Mouse (Mus musculus): ENCODE results near the gene Tpp2. TPM values are rescaled to one million over a fixed set of nuclear protein-coding genes. Genes with fewer than 3 reads are reported as not detected.
"Not testable (repeated sequence)": the region's sequence is repeated elsewhere in the genome, so short reads cannot be mapped to it uniquely, and the experiment has no call there.

The Tpp2 gene
- polyA plus RNA-seq, 1 experiment = 116 TPM

DNA sequence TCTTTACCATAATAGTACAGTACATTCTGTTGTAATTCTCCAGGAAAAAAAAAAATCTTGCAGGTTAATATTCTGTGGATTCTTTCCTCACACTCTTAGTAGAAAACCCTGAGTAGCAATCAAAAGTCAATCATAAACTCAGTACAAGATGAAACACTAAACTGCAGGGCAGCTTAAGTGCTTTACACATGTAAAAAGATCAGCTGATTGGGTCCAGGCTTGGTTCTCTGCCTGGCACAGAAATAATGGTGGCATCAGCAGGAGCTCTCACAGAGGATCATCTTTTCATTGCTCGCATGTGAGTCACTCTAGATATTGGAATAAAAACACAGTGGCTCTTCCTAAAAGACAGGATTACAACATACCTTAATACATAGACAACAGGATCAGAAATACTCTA lies 94.2 kb downstream of the Tpp2 start:
- TF ChIP-seq POLR2A (IDR thresholded peaks at IDR 0.05; ENCODE audit: insufficient read depth, low read length) (no peak), EP300 (IDR thresholded peaks at IDR 0.05; ENCODE audit: insufficient read depth, low read depth, low read length) (no peak), CTCF (IDR thresholded peaks at IDR 0.05; ENCODE audit: low read depth, low read length) (no peak)
- no peak overlapping the region for H3K9ac ChIP-seq (ENCODE audit: low read depth, poor library complexity, severe bottlenecking)
- H3K4me3 ChIP-seq (ENCODE audit: low read depth, low read length) = no peak overlapping the region
- H3K27me3 ChIP-seq (ENCODE audit: control insufficient read depth, insufficient read depth, low read length, poor library complexity, severe bottlenecking) = no peaks in the 10 kb centered on the region
- no peak overlapping the region for H3K27ac ChIP-seq (ENCODE audit: insufficient read depth, low read length)
- no peaks in the 10 kb centered on the region for H3K9me3 ChIP-seq (replicated peaks; ENCODE audit: control insufficient read depth, insufficient read depth, low read length, poor library complexity, severe bottlenecking)
- no peaks in the 10 kb centered on the region for H3K4me1 ChIP-seq (ENCODE audit: control insufficient read depth, insufficient read depth, low read length)
- H3K36me3 ChIP-seq (ENCODE audit: control insufficient read depth, insufficient read depth, low read length, poor library complexity, severe bottlenecking) = no peaks in the 10 kb centered on the region

- no peaks in the 10 kb centered on the region for H3K27me3 ChIP-seq (ENCODE audit: control insufficient read depth, insufficient read depth, low read length, poor library complexity, severe bottlenecking)
- no peak overlapping the region for H3K27ac ChIP-seq (ENCODE audit: insufficient read depth, low read length)
- no peak for TF ChIP-seq POLR2A (IDR thresholded peaks at IDR 0.05; ENCODE audit: insufficient read depth, low read length)
- TF ChIP-seq EP300 (IDR thresholded peaks at IDR 0.05; ENCODE audit: insufficient read depth, low read depth, low read length) = no peak
- no peak for TF ChIP-seq CTCF (IDR thresholded peaks at IDR 0.05; ENCODE audit: low read depth, low read length)
- no peaks in the 10 kb centered on the region for H3K36me3 ChIP-seq (ENCODE audit: control insufficient read depth, insufficient read depth, low read length, poor library complexity, severe bottlenecking)
- no peak overlapping the region for H3K9ac ChIP-seq (ENCODE audit: low read depth, poor library complexity, severe bottlenecking)
- no peak overlapping the region for H3K4me3 ChIP-seq (ENCODE audit: low read depth, low read length)
- H3K9me3 ChIP-seq (replicated peaks; ENCODE audit: control insufficient read depth, insufficient read depth, low read length, poor library complexity, severe bottlenecking) = no peaks in the 10 kb centered on the region
- H3K4me1 ChIP-seq (ENCODE audit: control insufficient read depth, insufficient read depth, low read length) = no peaks in the 10 kb centered on the region
Observed at GRCm38 (mm10) chr1:44032213-44032612, 98.8 kb downstream of the Tpp2 start.

DNA sequence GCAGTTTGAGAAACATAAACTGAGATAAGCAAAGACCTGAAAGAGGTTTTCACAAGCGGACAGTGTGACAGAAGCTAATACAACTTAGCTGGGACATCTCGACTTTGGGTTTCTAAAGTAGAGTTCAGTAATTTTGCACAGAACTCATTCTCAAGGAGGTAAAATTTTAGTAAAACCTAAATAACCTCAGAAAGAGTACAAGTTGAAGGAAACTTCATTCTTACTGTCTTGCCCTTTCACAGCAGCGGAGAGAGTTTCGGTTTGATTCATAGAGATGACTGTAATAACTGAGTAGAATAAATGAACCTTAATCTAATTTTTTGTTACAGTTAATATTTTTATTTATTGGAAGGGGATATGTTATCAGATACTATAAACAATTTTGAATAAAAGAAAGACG lies 99.5 kb downstream of the Tpp2 start:
- Histone ChIP-seq H3K9ac (ENCODE audit: low read depth, poor library complexity, severe bottlenecking) (no peak overlapping the region), H3K27me3 (ENCODE audit: control insufficient read depth, insufficient read depth, low read length, poor library complexity, severe bottlenecking) (no peaks in the 10 kb centered on the region), H3K4me1 (ENCODE audit: control insufficient read depth, insufficient read depth, low read length) (no peaks in the 10 kb centered on the region), H3K9me3 (replicated peaks; ENCODE audit: control insufficient read depth, insufficient read depth, low read length, poor library complexity, severe bottlenecking) (no peaks in the 10 kb centered on the region), H3K27ac (ENCODE audit: insufficient read depth, low read length) (no peak overlapping the region), H3K4me3 (ENCODE audit: low read depth, low read length) (no peak overlapping the region), H3K36me3 (ENCODE audit: control insufficient read depth, insufficient read depth, low read length, poor library complexity, severe bottlenecking) (no peaks in the 10 kb centered on the region)
- TF ChIP-seq EP300 (IDR thresholded peaks at IDR 0.05; ENCODE audit: insufficient read depth, low read depth, low read length) (no peak), POLR2A (IDR thresholded peaks at IDR 0.05; ENCODE audit: insufficient read depth, low read length) (no peak), CTCF (IDR thresholded peaks at IDR 0.05; ENCODE audit: low read depth, low read length) (no peak)

- TF ChIP-seq EP300 (IDR thresholded peaks at IDR 0.05; ENCODE audit: insufficient read depth, low read depth, low read length) (no peak), CTCF (IDR thresholded peaks at IDR 0.05; ENCODE audit: low read depth, low read length) (peak; percentile 27)
- H3K9me3 ChIP-seq (replicated peaks; ENCODE audit: control insufficient read depth, insufficient read depth, low read length, poor library complexity, severe bottlenecking) = no peaks in the 10 kb centered on the region
- no peak overlapping the region for H3K27ac ChIP-seq (ENCODE audit: insufficient read depth, low read length)
- peak overlapping the region; percentile 28; the same call in 1 of the 2 replicates for H3K9ac ChIP-seq (ENCODE audit: low read depth, poor library complexity, severe bottlenecking)
- no peaks in the 10 kb centered on the region for H3K4me1 ChIP-seq (ENCODE audit: control insufficient read depth, insufficient read depth, low read length)
- no peaks in the 10 kb centered on the region for H3K27me3 ChIP-seq (ENCODE audit: control insufficient read depth, insufficient read depth, low read length, poor library complexity, severe bottlenecking)
- peak overlapping the region; percentile 59 for H3K4me3 ChIP-seq (ENCODE audit: low read depth, low read length)
- H3K36me3 ChIP-seq (ENCODE audit: control insufficient read depth, insufficient read depth, low read length, poor library complexity, severe bottlenecking) = no peaks in the 10 kb centered on the region
Observed at GRCm38 (mm10) chr1:44041797-44042554, 108.5 kb downstream of the Tpp2 start.

GRCm38 (mm10) chr1:44042555-44042915 lies 109.1 kb downstream of the Tpp2 start:
- Histone ChIP-seq H3K9me3 (replicated peaks; ENCODE audit: control insufficient read depth, insufficient read depth, low read length, poor library complexity, severe bottlenecking) (no peaks in the 10 kb centered on the region), H3K4me3 (ENCODE audit: low read depth, low read length) (peak overlapping the region; percentile 59; the same call in 1 of the 2 replicates), H3K9ac (ENCODE audit: low read depth, poor library complexity, severe bottlenecking) (peak overlapping the region; percentile 28; the same call in 1 of the 2 replicates), H3K27ac (ENCODE audit: insufficient read depth, low read length) (no peak overlapping the region), H3K4me1 (ENCODE audit: control insufficient read depth, insufficient read depth, low read length) (no peaks in the 10 kb centered on the region), H3K36me3 (ENCODE audit: control insufficient read depth, insufficient read depth, low read length, poor library complexity, severe bottlenecking) (no peaks in the 10 kb centered on the region), H3K27me3 (ENCODE audit: control insufficient read depth, insufficient read depth, low read length, poor library complexity, severe bottlenecking) (no peaks in the 10 kb centered on the region)
- no peak for TF ChIP-seq POLR2A (IDR thresholded peaks at IDR 0.05; ENCODE audit: insufficient read depth, low read length)
- TF ChIP-seq EP300 (IDR thresholded peaks at IDR 0.05; ENCODE audit: insufficient read depth, low read depth, low read length) = no peak
- no peak for TF ChIP-seq CTCF (IDR thresholded peaks at IDR 0.05; ENCODE audit: low read depth, low read length)

DNA sequence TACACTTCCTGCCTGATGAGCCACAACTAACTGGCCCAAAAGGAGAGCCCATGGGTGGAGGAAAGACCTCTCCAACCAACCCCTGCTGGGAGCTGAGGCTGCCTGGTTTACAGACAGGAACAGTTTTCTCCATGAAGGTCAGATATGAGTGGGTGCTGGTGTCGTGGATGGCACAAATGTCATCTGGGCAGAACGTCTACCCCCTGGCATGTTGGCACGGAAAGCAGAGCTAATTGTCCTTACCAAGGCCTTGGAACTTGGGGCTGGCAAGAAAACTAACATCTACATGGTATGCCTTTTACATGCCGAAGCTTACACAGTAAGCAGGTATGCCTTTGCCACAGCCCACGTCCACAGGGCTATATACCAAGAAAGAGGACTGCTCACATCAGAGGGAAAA lies 112.2 kb downstream of the Tpp2 start:
- not testable (repeated sequence) for H3K4me3 ChIP-seq (ENCODE audit: low read depth, low read length); H3K27ac ChIP-seq (ENCODE audit: insufficient read depth, low read length); H3K27me3 ChIP-seq (ENCODE audit: control insufficient read depth, insufficient read depth, low read length, poor library complexity, severe bottlenecking); H3K4me1 ChIP-seq (ENCODE audit: control insufficient read depth, insufficient read depth, low read length); H3K36me3 ChIP-seq (ENCODE audit: control insufficient read depth, insufficient read depth, low read length, poor library complexity, severe bottlenecking); H3K9me3 ChIP-seq (replicated peaks; ENCODE audit: control insufficient read depth, insufficient read depth, low read length, poor library complexity, severe bottlenecking); H3K9ac ChIP-seq (ENCODE audit: low read depth, poor library complexity, severe bottlenecking)

All from ES-Bruce4 (cell line).